Mouse (Mus musculus) heart, adult 2 months (tissue): ENCODE results near the gene Atp6v0a4. TPM values are rescaled to one million over a fixed set of nuclear protein-coding genes. Genes with fewer than 3 reads are reported as not detected.

ENCODE experiments used
- DNase-seq, 2 experiments: peaks; one replicate each; pipeline ENCODE4 v3.0.0; 2021
- H3K27ac ChIP-seq: fragments of 200-600 bp; 2 replicates; pipeline ENCODE4 v1.8.1; 2022
- H3K27me3 ChIP-seq: fragments of 200-500 bp; 2 replicates; pipeline ENCODE4 v1.6.1; 2012; ENCODE audit warnings: mild to moderate bottlenecking, low read length, inconsistent platforms, mixed read lengths; ENCODE audit not compliant: control insufficient read depth, insufficient read depth
- H3K36me3 ChIP-seq: fragments of 200-500 bp; 2 replicates; pipeline ENCODE4 v1.6.1; 2012; ENCODE audit warnings: low read length, inconsistent platforms; ENCODE audit not compliant: control insufficient read depth, insufficient read depth
- H3K4me1 ChIP-seq: fragments of 200-500 bp; 2 replicates; pipeline ENCODE4 v1.6.1; 2011; ENCODE audit warnings: low read length; ENCODE audit not compliant: control insufficient read depth, insufficient read depth
- H3K4me3 ChIP-seq: fragments of 200-600 bp; 2 replicates; pipeline ENCODE4 v1.8.1; 2022
- H3K79me2 ChIP-seq: fragments of 200-500 bp; replicated peaks from 2 replicates; pipeline ENCODE4 v1.6.1; 2012; ENCODE audit warnings: mild to moderate bottlenecking, inconsistent platforms, low read length, moderate library complexity, mixed read lengths; ENCODE audit not compliant: control insufficient read depth, insufficient read depth
- H3K9ac ChIP-seq: fragments of 200-500 bp; 2 replicates; pipeline ENCODE4 v1.6.1; 2012; ENCODE audit warnings: low read depth, mild to moderate bottlenecking, control low read depth, inconsistent platforms, low read length, mixed read lengths
- CTCF ChIP-seq: fragments of 200-600 bp; IDR thresholded peaks from 2 replicates; pipeline ENCODE4 v1.8.1; 2022; ENCODE audit warnings: antibody characterized with exemption, mild to moderate bottlenecking, moderate library complexity
- EP300 ChIP-seq: fragments of 200-500 bp; IDR thresholded peaks from 2 replicates; pipeline ENCODE4 v1.6.1; 2011; ENCODE audit warnings: low read depth, low read length, control low read depth; ENCODE audit not compliant: insufficient read depth
- POLR2A ChIP-seq: fragments of 200-500 bp; IDR thresholded peaks from 2 replicates; pipeline ENCODE4 v1.6.1; 2011; ENCODE audit warnings: mild to moderate bottlenecking, low read depth, low read length, control low read depth; ENCODE audit not compliant: insufficient read depth
- WGBS: fragments of 180-500 bp; shearing (Covaris S2); methylation state at CpG from one replicate; pipeline ENCODE4 v1.1.7; 2018; 5-methylcytosine and 5-hydroxymethylcytosine counted together
- intact Hi-C: fragments of 180-260 bp; cut with DNase I; formaldehyde crosslinking; loops from one replicate; pipeline ENCODE4 v1.15.1; 2025
- polyA plus RNA-seq: library from polyadenylated mRNA; depleted of rRNA; stranded (reverse); fragments of >200 nt; gene quantifications from 2 replicates; pipeline ENCODE4 v1.2.3, GENCODE M21; 2012
- total RNA-seq, 2 experiments: library from RNA; stranded (reverse); gene quantifications; 2 replicates each; pipeline ENCODE4 v1.2.3; 2021

Atp6v0a4 gene
- total and polyA plus RNA-seq, 3 experiments, result 1.0 to 2.5 (median 1.4) TPM

DNA sequence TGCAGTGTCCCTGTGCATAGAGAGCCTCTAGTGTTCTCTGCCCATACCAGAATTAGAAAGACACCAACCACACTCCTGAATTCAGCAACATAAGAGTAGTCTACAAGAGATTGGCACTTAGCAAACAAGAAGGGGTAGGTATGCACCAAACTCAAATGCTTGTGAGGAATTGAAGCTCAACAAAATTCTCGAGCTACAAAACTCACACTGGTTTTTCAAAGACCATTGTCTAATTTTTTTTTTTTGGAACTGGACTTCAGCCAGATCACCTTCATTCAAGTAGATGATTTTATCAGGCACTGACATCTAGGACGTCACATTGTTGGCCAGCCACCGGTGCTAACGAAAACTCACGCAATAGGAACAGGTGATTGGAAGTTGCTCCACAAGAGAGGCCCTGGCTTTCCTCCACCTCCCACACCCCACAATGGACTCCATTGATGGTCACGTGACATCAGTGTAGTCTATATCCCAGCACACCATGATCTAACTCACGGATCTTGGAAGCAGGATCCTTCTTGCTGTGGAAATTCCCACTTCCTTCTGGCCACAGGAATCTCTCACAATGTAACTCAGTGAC, 22.1 kb downstream of the Atp6v0a4 start:
- H3K79me2 ChIP-seq, result no peaks in the 10 kb centered on the region
- WGBS, result 52% methylated on average over 7 of the region's 7 CpGs
- no peak overlapping the region for H3K4me3 ChIP-seq
- intact Hi-C loops, result no loop called here
- no peak overlapping the region for H3K9ac ChIP-seq
- DNase-seq, result no peak
- H3K27me3 ChIP-seq, result no peaks in the 10 kb centered on the region
- no peaks in the 10 kb centered on the region for H3K36me3 ChIP-seq
- H3K4me1 ChIP-seq, result no peaks in the 10 kb centered on the region
- H3K27ac ChIP-seq, result no peak overlapping the region
- TF ChIP-seq EP300, result no peak
- TF ChIP-seq POLR2A, result no peak
- TF ChIP-seq CTCF, result no peak

DNA sequence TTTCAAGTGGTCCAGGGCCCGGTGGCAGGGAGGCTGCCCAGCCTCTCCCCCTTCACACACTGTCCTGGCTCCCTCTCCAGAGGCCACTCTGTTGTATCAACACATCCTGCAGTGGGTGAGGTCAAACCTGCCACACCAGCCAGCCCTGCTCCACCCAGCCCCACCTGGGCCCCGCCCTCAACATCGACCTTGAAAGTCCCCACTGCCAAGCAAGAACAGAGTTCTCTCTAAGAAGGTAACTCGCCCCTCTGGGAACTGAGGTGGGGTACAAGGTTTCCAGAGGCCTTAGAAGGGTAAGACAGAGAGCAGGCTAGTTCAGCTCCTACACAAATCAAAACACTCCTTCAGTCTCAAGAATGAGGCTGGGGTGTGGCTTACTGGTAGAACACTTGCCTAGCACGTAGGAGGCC, 27.4 kb downstream of the Atp6v0a4 start:
- Histone ChIP-seq H3K79me2 (no peaks in the 10 kb centered on the region), H3K4me3 (no peak overlapping the region), H3K4me1 (no peaks in the 10 kb centered on the region), H3K36me3 (no peaks in the 10 kb centered on the region), H3K27ac (no peak overlapping the region), H3K27me3 (no peaks in the 10 kb centered on the region), H3K9ac (no peak overlapping the region)
- TF ChIP-seq CTCF (no peak), EP300 (no peak), POLR2A (no peak)
- WGBS, result 66% methylated on average over 5 of the region's 5 CpGs
- intact Hi-C loops, result no loop called here
- peak in 1 of 2 experiments; percentile 18 for DNase-seq

DNA sequence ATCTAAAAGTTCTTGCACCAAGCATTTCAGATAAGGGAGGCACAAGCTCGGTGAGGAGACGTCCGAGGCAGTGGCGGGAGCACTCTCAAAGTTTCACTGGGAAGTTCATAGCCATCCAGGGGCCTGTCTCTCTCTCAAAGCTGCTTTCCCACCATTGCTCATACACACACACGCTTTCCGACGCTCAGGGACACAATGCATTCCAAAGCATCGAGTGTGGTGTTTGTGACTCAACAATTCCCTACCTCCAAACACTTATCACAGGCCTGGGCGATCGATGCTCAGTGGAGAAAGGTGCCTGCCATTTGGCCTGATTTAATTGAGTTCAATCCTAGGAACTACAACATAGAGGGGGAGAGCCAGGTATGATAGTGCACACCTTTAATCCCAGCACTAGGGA, 29.7 kb downstream of the Atp6v0a4 start:
- H3K4me1 ChIP-seq, result no peaks in the 10 kb centered on the region
- TF ChIP-seq EP300 (no peak), CTCF (no peak), POLR2A (no peak)
- no peak overlapping the region for H3K9ac ChIP-seq
- H3K27ac ChIP-seq, result no peak overlapping the region
- intact Hi-C loops, result no loop called here
- no peak for DNase-seq
- no peaks in the 10 kb centered on the region for H3K36me3 ChIP-seq
- WGBS, result 76% methylated on average over 10 of the region's 10 CpGs
- no peaks in the 10 kb centered on the region for H3K79me2 ChIP-seq
- no peak overlapping the region for H3K4me3 ChIP-seq
- no peaks in the 10 kb centered on the region for H3K27me3 ChIP-seq

DNA sequence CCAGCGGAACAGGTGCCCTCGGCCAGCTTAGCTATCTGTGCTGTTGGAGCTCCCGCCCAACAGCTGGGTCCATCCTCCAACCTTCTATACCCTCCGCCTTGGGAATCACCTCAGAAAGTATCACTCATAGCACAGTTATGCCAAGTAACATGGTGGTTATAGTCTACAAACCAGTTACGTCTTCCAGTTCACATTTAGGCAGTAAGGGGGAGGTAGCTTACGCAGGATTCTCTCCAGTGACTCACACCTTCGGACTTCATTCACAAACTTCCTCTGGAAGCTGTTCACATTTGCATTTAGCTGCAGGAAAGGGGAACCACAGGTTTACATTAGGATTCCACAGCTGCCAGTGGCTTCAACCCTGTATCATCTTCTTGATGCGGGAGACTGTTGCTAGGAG, 31.8 kb downstream of the Atp6v0a4 start:
- DNase-seq, result no peak
- H3K27me3 ChIP-seq, result no peaks in the 10 kb centered on the region
- no peak overlapping the region for H3K4me3 ChIP-seq
- H3K4me1 ChIP-seq, result no peaks in the 10 kb centered on the region
- 90% methylated on average over 8 of the region's 8 CpGs for WGBS
- no peak overlapping the region for H3K27ac ChIP-seq
- H3K36me3 ChIP-seq, result no peaks in the 10 kb centered on the region
- no peaks in the 10 kb centered on the region for H3K79me2 ChIP-seq
- intact Hi-C loops, result no loop called here
- no peak overlapping the region for H3K9ac ChIP-seq
- TF ChIP-seq EP300 (no peak), CTCF (no peak), POLR2A (no peak)

DNA sequence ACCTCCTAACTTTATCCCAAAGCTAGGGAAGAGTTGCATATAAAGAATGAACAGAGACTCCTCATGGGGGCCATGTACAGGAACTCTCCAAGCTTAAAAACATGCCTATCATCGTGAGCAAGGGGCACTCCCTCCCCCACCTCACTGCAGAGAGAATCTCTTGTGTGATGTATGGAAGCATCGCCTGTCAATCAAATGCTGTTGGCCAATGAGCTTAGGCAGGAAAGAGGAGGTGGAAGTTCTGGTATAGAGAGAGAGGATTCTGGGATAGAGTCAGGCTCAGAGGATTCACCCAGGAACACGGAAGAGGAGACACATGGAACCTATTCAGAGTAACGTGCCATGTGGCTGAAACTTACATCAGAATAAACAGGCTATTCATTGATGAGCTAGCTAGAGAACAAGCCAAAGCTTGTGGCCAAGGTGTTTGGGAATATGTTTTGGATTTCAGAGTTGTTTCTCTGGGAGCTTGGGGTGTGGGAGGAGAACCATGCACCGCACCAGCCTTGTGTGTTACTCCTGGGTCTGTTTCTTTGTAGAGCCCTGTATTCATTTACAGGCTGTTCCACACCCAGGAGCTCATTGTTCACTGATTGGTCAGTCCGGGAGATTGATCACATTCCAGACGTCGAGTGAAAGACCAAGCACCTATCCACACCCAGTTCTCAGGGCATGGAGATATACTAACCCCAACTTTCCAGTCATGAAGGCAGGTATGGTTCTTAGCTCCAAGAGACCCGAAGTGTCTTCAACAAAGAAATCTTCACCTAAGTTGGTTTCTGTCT, 37.0 kb downstream of the Atp6v0a4 start:
- H3K27me3 ChIP-seq, result no peaks in the 10 kb centered on the region
- DNase-seq, result no peak
- H3K27ac ChIP-seq, result no peak overlapping the region
- intact Hi-C loops, result no loop called here
- no peaks in the 10 kb centered on the region for H3K36me3 ChIP-seq
- no peaks in the 10 kb centered on the region for H3K79me2 ChIP-seq
- H3K4me1 ChIP-seq, result no peaks in the 10 kb centered on the region
- TF ChIP-seq POLR2A (no peak), EP300 (no peak), CTCF (no peak)
- H3K4me3 ChIP-seq, result no peak overlapping the region
- 79% methylated on average over 9 of the region's 9 CpGs for WGBS
- H3K9ac ChIP-seq, result no peak overlapping the region

DNA sequence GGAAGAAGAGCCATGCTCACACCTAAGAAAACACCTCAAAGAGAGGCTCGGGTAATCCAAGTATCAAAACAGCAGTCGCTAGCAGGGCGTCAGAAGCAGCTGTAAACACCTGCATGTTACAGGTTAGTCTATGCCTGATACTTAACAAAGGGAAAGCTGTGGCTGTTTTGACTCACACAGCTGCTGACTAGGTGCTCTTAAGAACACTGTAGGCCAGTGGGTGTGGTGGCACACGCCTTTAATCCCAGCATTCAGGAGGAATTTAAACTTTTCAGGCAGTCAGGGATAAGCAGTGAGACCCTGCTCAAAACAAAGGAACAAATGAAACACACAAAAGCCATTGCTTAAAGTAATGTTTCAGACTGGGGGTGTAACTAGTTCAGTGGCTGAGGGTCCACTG, 41.2 kb downstream of the Atp6v0a4 start:
- Histone ChIP-seq H3K9ac (no peak overlapping the region), H3K79me2 (no peaks in the 10 kb centered on the region), H3K36me3 (no peaks in the 10 kb centered on the region), H3K4me1 (peaks cover 2% of the 10 kb centered on the region; the same call in 1 of the 2 replicates), H3K4me3 (no peak overlapping the region), H3K27me3 (no peaks in the 10 kb centered on the region), H3K27ac (no peak overlapping the region)
- no peak for TF ChIP-seq EP300
- no peak for TF ChIP-seq CTCF
- no peak for TF ChIP-seq POLR2A
- 60% methylated on average over 4 of the region's 4 CpGs for WGBS
- intact Hi-C loops, result no loop called here
- DNase-seq, result no peak
